Mouse (Mus musculus) ES-Bruce4 (cell line): ENCODE data around the gene Inafm1. TPM values are rescaled to one million over a fixed set of nuclear protein-coding genes. Genes with fewer than 3 reads are reported as not detected.

Source experiments
- H3K27ac ChIP-seq: 2 replicates; pipeline ENCODE4 v1.5.1; 2012; ENCODE audit warnings: low read length, inconsistent platforms; ENCODE audit not compliant: insufficient read depth
- H3K27me3 ChIP-seq: 2 replicates; pipeline ENCODE4 v1.6.1; 2012; ENCODE audit warnings: mild to moderate bottlenecking, low read length, inconsistent platforms; ENCODE audit not compliant: control insufficient read depth, poor library complexity, insufficient read depth, severe bottlenecking
- H3K36me3 ChIP-seq: 2 replicates; pipeline ENCODE4 v1.6.1; 2012; ENCODE audit warnings: inconsistent platforms, mild to moderate bottlenecking, low read length, moderate library complexity; ENCODE audit not compliant: control insufficient read depth, poor library complexity, insufficient read depth, severe bottlenecking
- H3K4me1 ChIP-seq: one replicate; pipeline ENCODE4 v1.8.1; 2011; ENCODE audit warnings: low read length; ENCODE audit not compliant: control insufficient read depth, insufficient read depth
- H3K4me3 ChIP-seq: 2 replicates; pipeline ENCODE4 v1.5.1; 2011; ENCODE audit warnings: low read depth, mild to moderate bottlenecking, low read length
- H3K9ac ChIP-seq: 2 replicates; pipeline ENCODE4 v1.6.1; 2012; ENCODE audit warnings: low read depth, mild to moderate bottlenecking, inconsistent platforms; ENCODE audit not compliant: poor library complexity, severe bottlenecking
- H3K9me3 ChIP-seq: replicated peaks from 2 replicates; pipeline ENCODE4 v1.6.1; 2012; ENCODE audit warnings: mild to moderate bottlenecking, low read length, inconsistent platforms; ENCODE audit not compliant: control insufficient read depth, poor library complexity, insufficient read depth, severe bottlenecking
- CTCF ChIP-seq: IDR thresholded peaks from one replicate; pipeline ENCODE4 v1.8.1; 2011; ENCODE audit warnings: low read depth, low read length
- EP300 ChIP-seq: IDR thresholded peaks from 2 replicates; pipeline ENCODE4 v1.6.1; 2011; ENCODE audit warnings: low read depth, low read length; ENCODE audit not compliant: insufficient read depth
- POLR2A ChIP-seq: IDR thresholded peaks from one replicate; pipeline ENCODE4 v1.8.1; 2011; ENCODE audit warnings: low read length; ENCODE audit not compliant: insufficient read depth
- polyA plus RNA-seq: library from polyadenylated mRNA; stranded (reverse); fragments of >200 nt; gene quantifications from 2 replicates; pipeline ENCODE4 v1.2.4, GENCODE M21; 2011; ENCODE audit warnings: low read depth; ENCODE audit not compliant: missing spikeins, insufficient read depth, insufficient read length

Inafm1 gene
- polyA plus RNA-seq, 1 experiment, result 4.6 TPM

DNA sequence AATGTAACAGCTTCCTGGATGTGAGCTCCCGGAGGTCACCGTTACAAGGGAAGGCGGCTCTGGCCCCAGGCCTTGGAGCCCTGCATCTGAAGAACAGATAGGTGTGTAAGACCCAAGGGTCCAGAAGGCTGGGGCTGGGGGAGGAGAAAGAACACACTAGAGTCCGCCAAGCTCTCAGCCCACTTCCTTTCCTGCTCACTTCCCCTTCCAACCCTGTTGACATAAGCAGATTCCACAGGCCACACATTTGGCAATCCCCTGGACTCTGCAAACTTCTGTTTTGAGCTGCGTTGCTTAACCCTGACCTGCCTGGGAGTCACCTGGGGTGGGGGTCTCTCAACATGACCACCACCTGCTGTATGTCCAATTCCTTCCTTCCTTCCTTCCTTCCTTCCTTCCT is 29.4 kb downstream of the Inafm1 start, which contains the start of gene C5ar2:
C5ar2 (minus strand) TSS at position 88 of the 400 bp plus-strand sequence.
- Histone ChIP-seq H3K4me1 (no peaks in the 10 kb centered on the region), H3K9me3 (no peaks in the 10 kb centered on the region), H3K36me3 (no peaks in the 10 kb centered on the region), H3K4me3 (no peak within 1 kb of the TSS), H3K27ac (no peak within 1 kb of the TSS), H3K27me3 (no peaks in the 10 kb centered on the region), H3K9ac (no peak within 1 kb of the TSS)
- no peak for TF ChIP-seq POLR2A
- no peak for TF ChIP-seq EP300
- no peak for TF ChIP-seq CTCF

DNA sequence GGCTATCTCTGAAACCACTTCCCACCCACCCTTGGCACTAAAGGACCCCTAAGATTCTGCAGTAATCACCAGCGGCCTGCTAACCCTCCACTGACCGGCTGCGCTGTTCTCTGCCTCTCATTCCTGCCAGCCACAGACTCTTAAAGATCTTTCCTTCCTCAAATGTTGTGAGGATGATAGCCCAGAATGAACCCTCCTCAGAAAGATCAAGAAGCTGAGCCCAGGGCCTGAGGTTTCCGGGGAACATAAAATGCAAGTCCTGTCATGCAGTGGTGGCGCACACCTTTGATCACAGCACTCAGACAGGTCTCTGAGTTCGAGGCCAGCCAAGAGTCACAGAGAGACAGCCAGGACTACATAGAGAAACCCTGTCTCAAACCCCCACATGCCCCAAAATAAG is 31.2 kb downstream of the Inafm1 start:
- H3K9me3 ChIP-seq, result no peaks in the 10 kb centered on the region
- no peaks in the 10 kb centered on the region for H3K36me3 ChIP-seq
- H3K27ac ChIP-seq, result no peak overlapping the region
- H3K4me1 ChIP-seq, result no peaks in the 10 kb centered on the region
- H3K4me3 ChIP-seq, result no peak overlapping the region
- no peaks in the 10 kb centered on the region for H3K27me3 ChIP-seq
- TF ChIP-seq POLR2A (no peak), EP300 (no peak), CTCF (no peak)
- H3K9ac ChIP-seq, result no peak overlapping the region

DNA sequence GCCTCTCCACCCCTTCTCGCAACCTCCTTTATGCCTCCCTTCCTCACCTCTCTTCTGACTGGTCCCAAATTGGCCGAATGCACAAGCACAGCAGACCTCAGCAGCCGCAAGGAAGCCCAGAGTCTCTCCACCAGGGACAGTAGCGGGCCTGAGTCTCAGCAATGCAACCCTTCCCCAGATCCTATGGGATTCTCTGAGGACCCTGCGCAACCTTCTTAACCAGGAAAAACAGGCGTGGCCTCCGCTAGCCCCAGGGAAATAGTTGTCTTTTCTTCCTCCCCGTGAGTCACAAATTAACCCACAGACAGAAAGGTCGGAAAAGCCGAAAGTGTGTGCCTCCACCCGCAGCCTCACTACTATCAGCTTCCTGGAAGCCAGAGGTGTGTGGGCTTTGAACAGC is 31.6 kb downstream of the Inafm1 start:
- Histone ChIP-seq H3K36me3 (no peaks in the 10 kb centered on the region), H3K4me3 (no peak overlapping the region)

DNA sequence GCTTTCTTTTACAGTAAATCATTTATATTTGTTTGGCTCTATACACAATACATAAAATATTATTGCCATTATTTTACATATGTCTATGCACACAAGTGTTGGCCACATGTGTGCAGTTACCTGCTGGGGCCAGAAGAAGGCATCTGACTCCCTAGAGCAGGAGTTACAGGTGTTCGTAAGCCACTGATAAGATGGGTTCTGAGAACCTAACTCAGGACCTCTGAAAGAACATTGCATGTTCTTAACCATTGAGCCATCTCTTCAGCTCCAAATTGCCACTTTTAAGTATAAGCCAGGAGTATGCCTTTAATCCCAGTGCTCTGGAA is 32.5 kb downstream of the Inafm1 start:
- Histone ChIP-seq H3K27ac (no peak overlapping the region), H3K36me3 (no peaks in the 10 kb centered on the region), H3K4me3 (no peak overlapping the region), H3K9me3 (no peaks in the 10 kb centered on the region), H3K27me3 (no peaks in the 10 kb centered on the region), H3K4me1 (no peaks in the 10 kb centered on the region), H3K9ac (no peak overlapping the region)
- no peak for TF ChIP-seq EP300
- TF ChIP-seq CTCF, result no peak
- no peak for TF ChIP-seq POLR2A

More for the DNA sequence above, 31.6 kb downstream of the Inafm1 start:
- H3K4me1 ChIP-seq, result no peaks in the 10 kb centered on the region
- H3K27me3 ChIP-seq, result no peaks in the 10 kb centered on the region
- H3K27ac ChIP-seq, result no peak overlapping the region
- no peak overlapping the region for H3K9ac ChIP-seq
- H3K9me3 ChIP-seq, result no peaks in the 10 kb centered on the region
- no peak for TF ChIP-seq POLR2A
- TF ChIP-seq CTCF, result no peak
- TF ChIP-seq EP300, result no peak

DNA sequence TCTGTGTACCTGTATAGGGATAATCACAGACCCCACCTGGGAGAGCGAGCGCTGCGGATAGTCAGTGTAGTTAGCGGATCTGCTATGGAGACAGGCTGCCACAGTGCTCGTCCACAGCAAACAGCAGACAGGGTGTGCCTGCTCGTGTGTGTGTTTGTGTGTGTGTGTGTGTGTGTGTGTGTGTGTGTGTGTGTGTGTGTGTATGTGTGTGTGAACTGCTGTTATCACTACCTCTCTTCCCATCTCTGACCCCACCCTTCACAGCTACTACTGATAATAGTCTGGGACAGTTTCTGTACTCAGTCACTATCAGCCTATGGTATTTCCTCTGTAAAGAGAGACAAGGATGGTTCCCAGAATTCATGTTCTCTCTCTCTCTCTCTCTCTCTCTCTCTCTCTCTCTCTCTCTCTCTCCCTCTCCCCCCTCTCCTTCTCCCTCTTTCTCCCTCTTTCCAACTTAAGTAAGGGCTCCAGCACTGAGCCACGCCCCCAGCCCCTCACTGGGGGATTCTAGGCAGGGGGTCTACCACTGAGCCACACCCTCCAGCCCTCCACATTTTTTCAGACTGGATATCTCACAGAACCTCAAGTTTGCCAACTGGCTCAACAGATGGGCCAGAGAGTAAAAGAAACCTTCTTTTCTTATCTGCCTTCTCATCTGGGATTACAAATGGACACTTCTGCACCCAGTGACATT is 33.0 kb downstream of the Inafm1 start:
- H3K27me3 ChIP-seq, result no peaks in the 10 kb centered on the region
- no peak overlapping the region for H3K4me3 ChIP-seq
- no peaks in the 10 kb centered on the region for H3K9me3 ChIP-seq
- no peak overlapping the region for H3K27ac ChIP-seq
- TF ChIP-seq POLR2A (no peak), EP300 (no peak), CTCF (no peak)
- no peaks in the 10 kb centered on the region for H3K4me1 ChIP-seq
- no peaks in the 10 kb centered on the region for H3K36me3 ChIP-seq
- no peak overlapping the region for H3K9ac ChIP-seq

DNA sequence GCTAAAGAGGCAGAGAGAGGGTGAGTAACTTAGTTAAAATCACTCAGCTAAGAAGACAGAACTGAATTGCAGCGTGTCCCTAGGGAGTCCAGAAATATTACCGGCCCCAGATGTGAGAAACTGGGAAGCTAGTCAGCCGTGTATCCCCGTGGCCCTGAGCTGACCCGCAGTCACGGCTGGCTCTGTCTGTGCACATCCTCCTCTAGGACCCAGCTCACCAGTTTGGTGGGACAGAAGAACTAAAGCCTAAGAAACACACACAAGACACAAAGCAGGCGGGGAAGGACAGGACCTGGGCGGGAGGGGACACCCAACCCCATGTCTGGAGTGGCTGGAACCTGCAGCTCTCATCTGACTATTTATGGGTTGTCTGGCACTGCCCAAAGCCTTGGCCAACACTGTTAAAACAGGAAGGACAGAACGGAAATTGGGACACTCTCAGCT is 33.8 kb downstream of the Inafm1 start:
- Histone ChIP-seq H3K9ac (no peak overlapping the region), H3K9me3 (no peaks in the 10 kb centered on the region), H3K27me3 (no peaks in the 10 kb centered on the region), H3K36me3 (no peaks in the 10 kb centered on the region), H3K27ac (no peak overlapping the region), H3K4me1 (no peaks in the 10 kb centered on the region), H3K4me3 (no peak overlapping the region)
- TF ChIP-seq POLR2A (no peak), EP300 (no peak), CTCF (no peak)
